Mouse (Mus musculus) cortical plate, adult 2 months (tissue): ENCODE results near the gene Atg13.

Source experiments
- CTCF ChIP-seq: fragments of 200-500 bp; IDR thresholded peaks from 2 replicates; pipeline ENCODE4 v1.5.1; 2011; ENCODE audit warnings: mild to moderate bottlenecking, control low read depth, low read length; ENCODE audit not compliant: insufficient read depth; ENCODE audit errors: extremely low read depth
- POLR2A ChIP-seq: fragments of 200-500 bp; IDR thresholded peaks from 2 replicates; pipeline ENCODE4 v1.6.1; 2011; ENCODE audit warnings: mild to moderate bottlenecking, low read length, control low read depth; ENCODE audit not compliant: insufficient read depth; ENCODE audit errors: extremely low read depth

DNA sequence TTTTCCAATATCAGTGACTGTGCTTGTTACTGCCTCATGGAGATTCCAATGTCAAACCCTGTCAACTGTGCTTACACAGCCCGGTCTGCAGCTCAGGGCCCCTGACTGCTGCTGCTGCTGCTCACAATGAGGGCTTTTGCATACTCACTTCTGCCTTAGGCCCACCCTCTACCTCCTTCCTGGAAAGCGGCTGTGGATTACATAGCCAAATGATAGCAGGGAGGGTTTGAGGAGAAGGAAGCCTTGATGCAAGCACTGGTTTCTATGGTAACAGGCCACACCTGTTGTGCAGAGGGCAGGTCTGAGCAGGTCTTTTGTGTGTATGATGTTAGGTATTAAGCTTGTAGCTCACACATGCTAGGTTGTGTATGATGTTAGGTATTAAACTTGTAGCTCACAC is 42.6 kb downstream of the Atg13 start:
- TF ChIP-seq CTCF (no peak), POLR2A (no peak)
